Mouse (Mus musculus): ENCODE data around the gene Prnp.
A peak's percentile ranks its signal among the peaks of the same experiment; 100 is the strongest.

Prnp gene

DNA sequence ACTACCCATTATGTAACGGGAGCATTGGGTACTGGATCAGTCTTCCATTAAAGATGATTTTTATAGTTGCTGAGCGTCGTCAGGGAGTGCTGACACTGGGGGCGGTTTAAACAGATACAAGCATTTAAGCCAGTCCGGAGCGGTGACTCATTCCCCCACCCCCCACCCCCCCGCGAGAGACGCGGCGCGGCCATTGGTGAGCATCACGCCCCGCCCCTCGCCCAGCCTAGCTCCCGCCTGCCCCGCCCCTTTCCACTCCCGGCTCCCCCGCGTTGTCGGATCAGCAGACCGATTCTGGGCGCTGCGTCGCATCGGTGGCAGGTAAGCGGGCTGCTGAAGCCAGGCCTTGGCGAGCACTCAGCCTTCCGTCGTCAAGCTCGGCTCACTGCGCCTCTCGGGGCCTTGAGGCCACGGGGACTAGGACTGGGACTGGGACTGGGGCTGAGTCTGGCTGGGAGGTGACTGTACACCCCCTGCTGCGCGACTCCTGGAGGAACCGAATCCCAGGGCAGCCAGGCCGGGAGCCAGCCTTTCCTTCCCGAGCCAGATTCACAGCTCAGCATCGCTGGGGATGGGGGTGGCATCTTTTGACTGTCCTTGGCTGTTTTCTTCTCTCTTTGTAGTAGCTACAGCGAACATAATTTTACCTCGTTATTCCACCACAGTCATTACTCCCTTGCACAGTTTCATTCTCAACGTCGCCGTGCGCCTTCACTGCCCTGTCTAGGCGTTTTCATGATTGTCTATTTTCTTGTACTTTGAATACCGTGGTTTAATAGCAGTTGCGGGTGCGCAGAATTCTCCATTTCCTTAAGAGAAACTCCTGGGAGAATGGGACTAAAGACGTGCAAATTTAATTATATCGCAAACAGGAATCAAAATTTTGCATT is at the start of gene Prnp, which contains the start of gene Prn:
Gene Prnp (plus strand): TSS at position 246 of the 890 bp plus-strand sequence.
Gene Prn (plus strand): TSS at position 275 of the 890 bp plus-strand sequence.
- DNase-seq (ENCODE audit: low spot score) = peak; percentile 79

DNA sequence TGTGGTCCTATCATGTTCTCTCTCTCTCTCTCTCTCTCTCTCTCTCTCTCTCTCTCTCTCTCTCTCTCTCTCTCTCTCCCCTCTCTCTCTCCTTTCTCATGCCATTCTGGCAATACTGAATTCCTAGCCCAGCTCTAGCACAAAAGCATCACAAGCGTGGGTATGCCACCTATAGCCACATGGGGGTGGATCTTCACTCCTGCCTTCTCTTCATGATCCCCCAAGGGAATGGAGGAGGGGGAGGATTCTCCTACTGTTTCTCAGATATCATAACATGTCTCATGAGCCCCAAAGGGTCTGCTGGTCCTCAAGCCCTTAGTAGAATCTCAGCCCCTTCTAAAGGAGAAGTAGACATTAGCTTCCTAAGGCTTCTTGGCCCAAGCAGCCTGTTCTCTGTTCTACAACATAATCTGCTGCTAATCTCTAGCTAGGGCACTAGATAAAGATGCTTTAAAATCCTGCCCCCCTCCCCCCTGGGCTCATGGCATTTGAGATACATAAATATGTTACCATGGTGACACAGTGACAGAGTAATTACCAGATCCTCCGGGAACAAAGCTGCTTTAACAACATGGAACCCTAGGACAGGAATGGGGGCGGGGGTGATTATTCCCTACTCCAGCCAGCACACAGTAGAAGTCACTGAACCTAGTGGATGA is 47.0 kb upstream of the Prnp start:
- no peak for DNase-seq (ENCODE audit: low spot score)

DNA sequence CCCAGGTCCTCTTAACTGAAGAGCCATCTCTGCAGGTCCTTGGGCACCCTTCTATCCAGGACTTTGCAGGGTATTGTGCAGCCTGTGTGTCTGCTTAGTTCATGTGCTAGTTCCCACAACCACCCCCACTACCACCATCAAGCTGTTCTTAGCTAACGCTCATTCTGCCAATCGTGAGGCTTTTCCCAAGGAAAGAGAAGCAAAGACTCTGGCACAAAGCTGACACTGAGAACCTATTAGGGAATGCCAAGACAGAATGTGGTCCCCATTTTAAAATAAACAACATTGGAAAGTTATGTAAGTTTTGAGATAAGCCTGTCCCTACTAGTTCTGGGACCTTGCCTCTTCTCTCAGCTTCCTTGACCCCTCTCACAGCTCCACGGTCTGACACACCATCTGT is 46.3 kb upstream of the Prnp start:
- no peak for DNase-seq (ENCODE audit: low spot score)

DNA sequence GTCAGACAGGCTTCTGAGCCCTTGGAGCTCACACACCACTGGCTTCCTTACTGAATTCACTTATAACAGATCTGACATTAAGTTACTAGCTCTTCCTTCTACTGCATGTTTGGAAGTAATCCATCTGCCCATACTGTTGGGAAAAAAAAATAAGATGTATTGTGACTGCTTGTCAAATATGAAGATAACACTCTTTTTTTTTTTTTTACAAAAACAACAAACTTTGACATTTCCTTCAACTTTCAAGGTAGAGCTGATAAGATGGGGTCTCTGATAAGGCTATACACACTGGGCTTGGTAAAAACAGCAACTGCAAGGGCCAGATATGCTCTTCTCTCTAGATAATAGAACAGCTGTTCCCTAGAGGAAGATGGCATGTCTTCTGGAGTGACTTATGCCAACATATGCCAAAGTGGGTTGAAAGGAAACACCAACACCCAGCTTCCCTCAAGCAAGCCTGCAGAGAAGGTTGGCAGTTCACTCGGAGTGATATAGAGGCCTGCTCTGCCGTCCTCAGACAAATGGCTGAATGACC is 45.4 kb upstream of the Prnp start:
- no peak for DNase-seq (ENCODE audit: low spot score)

DNA sequence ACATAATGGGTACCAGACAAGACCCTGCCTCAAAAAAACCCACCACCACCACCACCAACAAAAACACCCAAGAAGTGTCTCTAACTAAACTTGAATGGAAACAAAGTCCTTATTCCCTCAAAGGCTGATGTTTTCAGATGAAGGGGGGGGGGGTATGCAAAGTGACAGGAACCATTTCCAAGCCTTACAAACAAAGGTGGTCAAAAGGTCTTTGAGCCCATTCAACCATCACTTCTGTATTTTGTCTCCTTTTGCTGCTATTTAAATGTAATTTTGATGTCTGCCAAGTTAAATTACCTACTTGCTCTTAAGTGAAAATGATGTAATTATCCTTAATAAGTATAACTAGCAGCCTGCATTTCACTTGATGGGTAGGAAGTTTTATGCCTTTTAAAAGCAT is 43.1 kb upstream of the Prnp start:
- no peak for DNase-seq (ENCODE audit: low spot score)

DNA sequence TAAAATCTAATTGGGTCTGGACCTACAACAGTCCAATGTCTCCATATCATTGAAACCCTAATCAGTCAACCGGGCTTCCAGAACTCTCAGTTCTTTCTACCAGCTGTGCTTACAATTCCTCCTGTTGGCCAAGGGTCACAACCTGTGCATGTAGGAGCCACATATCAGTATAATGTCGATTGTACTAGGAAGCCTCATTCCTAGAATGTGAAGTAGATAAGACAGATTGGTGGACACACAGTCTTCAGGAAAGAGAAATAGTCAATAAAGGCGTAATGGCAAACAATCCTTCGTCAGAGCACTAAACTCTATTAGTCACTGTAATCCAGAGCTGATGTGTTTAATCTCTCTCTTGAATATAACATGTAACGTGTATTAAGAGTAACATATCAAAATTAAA is 40.7 kb upstream of the Prnp start:
- no peak for DNase-seq (ENCODE audit: low spot score)

DNA sequence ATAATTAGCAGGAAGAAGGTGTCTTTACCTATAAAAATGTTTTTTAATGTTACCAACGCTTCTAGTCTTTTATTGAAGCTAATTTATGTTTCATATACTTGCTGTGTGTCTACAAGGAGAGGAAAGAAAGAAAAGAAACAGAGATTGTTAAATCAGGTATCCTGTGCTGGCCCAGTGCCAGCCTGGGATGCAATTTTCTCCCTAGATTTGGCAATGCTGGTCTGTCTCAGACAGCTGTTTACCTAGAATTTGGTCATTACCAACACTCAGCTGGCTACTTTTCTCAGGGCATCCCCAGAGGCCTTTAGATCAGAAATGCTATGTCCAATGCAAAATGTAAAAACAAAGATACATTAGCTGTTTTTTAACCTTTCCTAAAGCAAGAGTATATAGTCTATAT is 36.4 kb upstream of the Prnp start:
- DNase-seq (ENCODE audit: low spot score) = no peak

DNA sequence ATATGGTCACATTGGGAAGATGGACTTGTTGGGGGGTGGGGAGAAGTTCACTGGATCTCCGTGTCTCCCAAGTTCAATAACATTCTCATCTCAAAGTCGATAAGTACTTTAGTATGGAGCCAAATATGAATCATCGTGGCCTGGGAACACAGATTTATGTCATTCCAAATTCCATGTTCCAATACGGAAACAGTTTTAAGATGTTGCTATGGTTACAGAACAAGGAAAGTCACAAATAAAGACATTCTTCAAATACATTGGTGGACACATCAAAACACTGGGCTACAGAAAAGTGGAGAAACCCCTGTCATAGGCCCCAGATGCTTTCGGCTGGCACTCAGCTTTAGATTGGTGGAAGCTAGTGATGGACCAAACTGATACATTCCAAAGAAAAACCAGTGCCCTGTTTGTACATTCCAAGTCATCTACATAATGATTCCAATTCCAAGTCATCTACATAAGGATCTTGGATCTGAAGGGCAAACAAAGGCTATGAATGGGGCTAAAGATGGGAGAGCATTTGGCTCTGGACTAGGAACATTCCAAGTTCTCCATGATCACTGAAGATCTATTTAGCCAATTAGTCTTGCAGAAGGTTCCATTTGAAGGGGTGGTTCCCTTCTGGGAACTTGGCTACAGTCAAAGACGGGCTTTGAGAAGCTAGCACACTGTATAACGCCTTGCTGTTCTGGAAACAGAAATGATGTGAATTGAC is 33.0 kb upstream of the Prnp start:
- DNase-seq (ENCODE audit: low spot score) = no peak

DNA sequence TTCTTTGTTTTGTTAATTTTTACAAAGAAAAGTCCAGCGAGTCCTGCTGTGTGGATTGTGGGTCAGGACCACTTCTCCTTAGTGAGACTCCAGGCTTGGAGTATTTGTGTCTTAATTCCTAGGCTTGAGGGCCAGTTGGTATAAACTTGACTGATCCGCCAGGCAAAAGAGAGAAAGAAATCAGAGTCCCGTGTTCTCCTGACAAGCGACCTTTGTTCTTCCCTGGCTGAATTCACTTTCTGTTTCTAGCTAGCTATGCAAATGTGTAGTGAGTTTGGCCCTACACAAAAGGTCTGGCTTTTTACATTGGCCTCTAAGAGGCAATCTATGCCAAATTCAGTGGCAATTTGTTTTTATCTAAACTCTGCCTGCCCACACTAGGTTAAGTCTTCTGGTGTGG is 28.0 kb upstream of the Prnp start:
- no peak for DNase-seq (ENCODE audit: low spot score)

DNA sequence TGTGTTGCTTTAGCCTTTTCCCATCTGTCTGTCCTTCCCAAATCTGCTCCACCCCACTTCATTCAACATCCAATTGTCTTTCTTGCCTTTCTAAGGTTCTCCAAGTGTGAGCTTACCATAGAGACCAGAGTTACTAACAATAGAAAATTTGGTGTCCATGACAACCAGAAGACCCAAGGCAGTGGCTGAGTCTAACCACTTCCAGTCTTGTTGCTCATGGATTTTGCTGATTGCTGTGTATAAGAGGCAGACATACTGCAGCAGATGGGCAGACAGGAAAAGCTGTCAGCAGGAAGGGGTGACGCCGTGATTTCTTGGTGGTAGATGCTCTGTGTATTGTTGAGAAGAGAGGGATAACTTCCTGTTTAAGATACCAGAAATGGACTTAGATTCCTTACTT is 26.6 kb upstream of the Prnp start:
- DNase-seq (ENCODE audit: low spot score) = peak; percentile 47

DNA sequence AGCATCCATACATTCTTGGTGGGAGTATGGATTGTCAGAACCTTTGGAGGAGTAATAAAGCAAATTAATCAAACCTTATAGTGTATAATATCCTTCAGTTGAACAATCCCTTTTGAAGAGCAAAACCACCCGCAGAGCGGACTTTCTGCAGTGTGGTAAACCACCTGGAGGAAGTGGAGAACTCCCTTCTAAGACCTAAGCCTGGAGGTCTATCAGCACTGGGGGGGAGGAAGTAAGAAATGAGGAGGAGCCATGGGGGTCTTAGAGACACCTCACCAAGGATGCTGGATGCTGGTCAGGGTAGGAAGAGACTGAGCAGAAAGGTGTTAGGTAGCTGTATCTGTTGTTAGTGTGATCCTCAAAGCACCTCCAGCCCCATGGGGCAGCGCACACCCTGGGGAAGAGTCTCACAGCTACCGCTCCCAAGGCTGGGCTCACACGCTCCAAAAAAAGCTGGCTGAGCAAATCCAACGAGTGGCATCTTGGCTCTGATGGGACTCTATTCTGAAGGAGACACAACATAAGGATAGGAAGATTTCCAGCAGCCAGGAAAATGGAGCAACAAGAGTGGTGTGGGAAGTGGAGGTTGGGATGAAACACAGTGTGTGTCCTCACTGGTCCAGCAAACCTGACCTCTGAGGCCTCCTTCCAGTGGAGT is 23.1 kb upstream of the Prnp start:
- DNase-seq (ENCODE audit: low spot score) = no peak

DNA sequence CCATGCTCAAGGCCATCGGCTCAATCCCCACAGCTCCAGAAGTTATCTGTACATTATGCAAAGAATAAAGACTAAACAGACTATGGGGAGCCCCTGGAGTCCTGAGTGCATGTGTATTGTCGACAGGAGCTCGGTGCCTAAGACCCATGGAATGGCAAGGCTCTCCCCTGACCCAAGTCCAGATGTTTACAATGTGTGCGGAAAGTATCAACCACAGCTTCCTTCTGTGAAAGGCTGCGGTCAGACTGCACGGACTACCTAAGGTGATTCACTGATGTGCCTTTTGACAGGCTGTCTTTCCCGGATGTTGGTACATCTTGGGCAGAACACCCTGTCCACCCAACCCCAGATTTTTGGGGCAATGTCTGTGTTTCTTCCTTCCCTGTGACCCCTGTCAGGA is 21.5 kb upstream of the Prnp start:
- no peak for DNase-seq (ENCODE audit: low spot score)

DNA sequence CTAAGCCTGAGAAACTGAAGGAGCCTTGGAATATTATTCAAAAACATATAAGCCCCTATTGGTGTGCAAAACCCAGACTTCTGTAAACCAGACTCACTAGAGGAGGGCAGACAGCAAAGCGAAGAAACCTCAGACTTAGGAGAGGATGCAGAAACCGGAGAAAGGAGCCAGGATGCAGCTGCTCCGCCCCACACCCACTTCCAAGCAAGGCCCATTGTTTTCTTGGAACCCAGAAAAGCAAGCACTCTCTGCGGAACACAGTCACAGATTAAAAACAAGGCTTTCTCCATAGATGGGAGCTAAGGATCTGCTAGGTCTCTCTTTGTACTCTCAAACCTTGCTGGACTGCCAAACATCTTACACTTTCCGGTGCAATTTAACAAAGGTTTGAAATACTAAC is 17.2 kb upstream of the Prnp start:
- DNase-seq (ENCODE audit: low spot score) = no peak

DNA sequence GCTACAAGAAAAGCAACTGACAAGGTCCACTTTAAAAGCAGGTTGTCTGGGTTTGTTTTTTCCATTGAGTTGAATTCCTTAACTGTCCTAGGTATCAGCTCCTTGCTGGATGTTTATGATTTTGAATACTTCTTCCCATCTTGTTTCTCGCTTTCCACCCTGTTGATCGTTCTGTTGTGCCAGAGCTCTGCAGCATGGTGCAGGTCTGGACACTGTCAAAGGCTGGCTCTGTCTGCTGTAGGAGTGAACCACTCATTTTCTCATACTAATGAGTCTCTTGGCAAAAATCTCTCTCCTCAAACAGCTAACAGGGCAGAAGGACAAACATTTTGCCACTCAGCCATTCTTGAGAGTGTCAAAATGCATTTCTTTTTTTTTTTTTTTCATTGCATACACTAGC is 14.6 kb upstream of the Prnp start:
- no peak for DNase-seq (ENCODE audit: low spot score)

DNA sequence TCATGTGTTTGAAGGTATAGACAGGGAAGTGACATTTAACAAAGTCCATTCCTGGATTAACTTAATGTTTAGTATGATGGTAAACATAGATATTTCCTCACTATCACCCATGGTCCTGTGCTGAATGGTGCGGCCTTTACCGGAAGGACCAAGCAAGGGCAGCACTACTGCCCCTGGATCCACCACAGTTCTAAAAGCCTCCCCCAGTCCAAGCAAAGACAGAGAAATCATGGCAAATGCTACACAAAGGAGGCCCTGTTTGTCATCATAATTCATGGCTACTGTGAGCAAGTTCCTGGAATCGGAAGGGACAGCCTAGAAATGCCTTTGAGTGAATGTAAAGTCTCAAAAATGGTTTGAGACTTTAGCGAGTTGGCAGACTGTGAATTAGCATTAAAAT is 13.7 kb upstream of the Prnp start:
- DNase-seq (ENCODE audit: low spot score) = no peak

DNA sequence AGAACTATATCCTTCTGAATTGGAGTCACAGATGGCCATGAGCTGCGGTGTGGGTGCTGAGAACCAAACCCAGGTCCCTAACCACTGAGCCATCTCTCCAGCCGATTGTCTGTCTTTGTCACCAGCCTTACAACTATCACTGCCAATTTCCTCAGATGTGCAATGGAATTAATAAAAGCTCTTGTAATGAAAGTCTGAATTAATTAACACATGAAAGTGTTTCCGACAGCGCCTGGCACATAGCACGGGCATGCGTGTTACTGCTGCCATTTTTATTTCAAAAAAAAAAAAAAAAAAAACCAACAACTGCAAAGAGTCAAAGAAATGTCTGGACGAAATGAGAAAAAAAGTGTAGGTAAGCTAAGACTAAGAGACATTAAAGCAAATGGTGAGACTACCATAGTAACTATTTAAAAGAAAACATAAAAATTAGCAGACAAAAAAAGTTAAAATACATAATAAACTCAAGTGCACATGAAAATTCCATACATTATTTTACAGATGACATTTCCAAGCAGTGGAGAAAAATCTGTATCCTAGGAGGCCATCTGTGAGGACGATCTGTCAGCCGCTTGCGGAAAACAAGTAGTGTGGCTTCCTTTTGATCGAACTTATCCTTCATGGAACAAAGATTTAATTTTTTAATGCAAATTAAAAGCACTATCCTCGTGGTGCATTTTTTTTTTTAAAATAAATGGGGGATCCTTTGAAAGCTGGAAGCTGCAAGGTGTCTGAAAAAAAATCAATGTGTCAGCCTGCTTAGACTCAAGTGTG is 12.2 kb upstream of the Prnp start:
- no peak for DNase-seq (ENCODE audit: low spot score)

DNA sequence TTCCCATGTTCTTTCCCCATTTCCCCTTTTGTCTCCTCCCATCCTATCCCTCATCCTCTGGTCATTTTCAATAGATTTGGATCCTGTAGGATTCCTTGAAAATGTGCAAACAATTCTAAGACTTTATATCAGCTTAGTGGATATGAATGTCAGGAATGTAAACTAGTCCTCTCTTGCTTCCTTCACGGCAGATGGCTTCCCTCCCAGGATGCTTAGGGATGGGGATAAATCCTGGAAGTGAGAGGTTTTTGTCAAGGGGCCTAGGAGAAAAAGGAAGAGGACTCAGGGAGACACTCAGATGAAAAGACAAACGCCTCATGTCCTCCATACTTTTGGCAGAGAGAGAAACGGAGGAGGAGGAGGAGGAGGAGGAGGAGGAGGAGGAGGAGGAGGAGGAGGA is 7.3 kb upstream of the Prnp start:
- DNase-seq (ENCODE audit: low spot score) = no peak

DNA sequence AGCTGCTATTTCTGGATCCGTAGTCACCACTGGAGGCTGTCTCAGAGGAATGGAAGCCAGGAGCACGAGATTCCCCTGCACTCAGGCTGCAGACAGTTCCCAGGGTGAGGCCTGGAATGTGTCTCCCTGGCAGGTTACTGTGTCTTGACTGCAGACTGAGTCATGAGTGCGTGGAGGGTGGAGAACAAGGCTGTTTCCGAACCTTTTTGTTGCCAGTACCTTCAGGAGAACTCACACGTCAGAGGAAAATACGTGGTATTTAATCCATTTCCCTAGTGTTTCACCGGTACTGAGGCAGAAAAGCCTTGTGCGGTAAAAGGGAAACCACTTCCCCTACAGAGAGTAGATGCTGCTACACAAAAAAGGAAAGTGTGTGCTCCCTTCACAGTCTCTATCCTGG is 6.9 kb upstream of the Prnp start:
- DNase-seq (ENCODE audit: low spot score) = no peak

DNA sequence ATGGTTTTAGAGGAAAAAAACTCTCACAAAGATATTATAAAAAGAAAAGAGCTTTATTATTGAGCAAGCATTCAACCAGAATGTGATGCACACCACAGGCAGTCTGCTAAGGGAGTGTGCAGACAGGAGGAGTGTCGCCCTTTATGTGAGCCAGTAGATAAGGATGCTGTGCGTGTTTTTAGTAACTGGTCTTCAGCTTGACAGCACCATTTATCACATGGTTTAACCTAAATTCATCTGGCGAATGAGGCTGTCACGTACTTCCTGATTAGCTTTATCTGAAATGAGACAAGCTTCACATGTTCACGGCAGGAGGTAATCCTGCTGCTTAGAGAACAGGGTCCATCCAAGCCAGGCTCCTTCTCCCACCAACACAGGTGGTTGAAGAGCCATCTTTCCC is 4.7 kb upstream of the Prnp start:
- DNase-seq (ENCODE audit: low spot score) = no peak

DNA sequence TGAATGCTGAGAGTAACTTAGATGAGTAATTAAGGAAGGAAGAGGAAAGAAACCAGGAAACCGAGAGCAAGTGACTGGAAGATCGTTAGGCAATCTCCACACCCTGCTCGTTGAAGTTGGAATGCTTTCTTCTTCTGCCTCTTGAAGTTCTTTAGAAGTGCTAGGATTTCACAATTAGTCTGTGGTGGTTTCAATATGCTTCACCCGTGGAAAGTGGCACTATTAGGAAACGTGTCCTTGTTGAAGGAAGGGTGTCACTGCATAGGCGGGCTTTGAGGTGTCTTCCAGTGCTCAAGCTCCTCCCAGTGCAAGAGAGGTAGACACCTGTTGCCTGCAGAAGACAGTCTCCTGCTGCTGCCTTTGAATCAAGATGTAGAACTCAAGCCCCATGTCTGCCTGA is 4.0 kb upstream of the Prnp start:
- DNase-seq (ENCODE audit: low spot score) = no peak

DNA sequence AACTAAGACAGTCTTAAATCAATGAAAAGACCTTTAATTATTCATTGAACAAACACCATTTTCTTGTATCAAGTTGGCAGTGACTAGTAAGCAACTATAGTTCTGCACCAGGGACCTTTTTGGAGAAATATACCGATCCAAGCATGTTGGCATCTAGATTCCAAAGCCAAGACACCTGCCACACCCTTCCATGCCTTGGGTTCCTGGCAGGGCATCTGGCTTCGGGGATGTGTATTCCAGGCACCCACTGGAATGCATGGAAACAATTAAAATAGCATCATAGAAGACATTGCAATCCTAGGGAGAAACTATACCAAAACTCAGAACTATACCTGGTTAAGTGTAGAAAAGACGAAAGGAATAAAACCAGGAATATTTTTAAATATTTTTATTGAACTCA is 3.5 kb upstream of the Prnp start:
- DNase-seq (ENCODE audit: low spot score) = no peak
